Mouse (Mus musculus) embryonic facial prominence, embryonic 13.5 days (tissue): ENCODE measurements at regions not wholly inside any gene's neighbourhood (a gene's known extent, or its start where the extent isn't known, plus 50 kb on each side); places are given as distances from the start of the nearest gene placed in this dataset.

Experiments used
- ATAC-seq: fragments of 200-750 bp; cut with Nextera tagmentation; 2 replicates; pipeline ENCODE4 v1.8.0; 2017; ENCODE audit warnings: low read depth; ENCODE audit not compliant: insufficient number of reproducible peaks, insufficient read depth, low FRiP score, low TSS enrichment
- H3K27ac ChIP-seq: fragments of 300-500 bp; sonication (generic); 2 replicates; pipeline ENCODE4 v1.5.1; 2015; ENCODE audit warnings: moderate library complexity, mild to moderate bottlenecking, inconsistent platforms
- H3K27me3 ChIP-seq: fragments of 300-500 bp; sonication (generic); 2 replicates; pipeline ENCODE4 v1.6.1; 2015; ENCODE audit warnings: mild to moderate bottlenecking, inconsistent platforms
- H3K36me3 ChIP-seq: fragments of 300-500 bp; sonication (generic); 2 replicates; pipeline ENCODE4 v1.6.1; 2015; ENCODE audit warnings: mild to moderate bottlenecking, inconsistent platforms
- H3K4me1 ChIP-seq: fragments of 300-500 bp; sonication (generic); 2 replicates; pipeline ENCODE4 v1.6.1; 2015; ENCODE audit warnings: inconsistent platforms
- H3K4me2 ChIP-seq: fragments of 300-500 bp; sonication (generic); 2 replicates; pipeline ENCODE4 v1.6.1; 2015; ENCODE audit warnings: moderate library complexity, mild to moderate bottlenecking, inconsistent platforms
- H3K4me3 ChIP-seq: fragments of 300-500 bp; sonication (generic); 2 replicates; pipeline ENCODE4 v1.5.1; 2015; ENCODE audit warnings: mild to moderate bottlenecking, inconsistent platforms
- H3K9ac ChIP-seq: fragments of 300-500 bp; sonication (generic); 2 replicates; pipeline ENCODE4 v1.6.1; 2015; ENCODE audit warnings: mild to moderate bottlenecking, inconsistent platforms
- H3K9me3 ChIP-seq: fragments of 300-500 bp; sonication (generic); 2 replicates; pipeline ENCODE4 v1.6.1; 2016; ENCODE audit warnings: inconsistent platforms
- WGBS: fragments of 180-500 bp; shearing (Covaris S2); methylation state at CpG from one replicate; pipeline ENCODE4 v1.1.7; 2015; ENCODE audit warnings: mixed read lengths; 5-methylcytosine and 5-hydroxymethylcytosine counted together

DNA sequence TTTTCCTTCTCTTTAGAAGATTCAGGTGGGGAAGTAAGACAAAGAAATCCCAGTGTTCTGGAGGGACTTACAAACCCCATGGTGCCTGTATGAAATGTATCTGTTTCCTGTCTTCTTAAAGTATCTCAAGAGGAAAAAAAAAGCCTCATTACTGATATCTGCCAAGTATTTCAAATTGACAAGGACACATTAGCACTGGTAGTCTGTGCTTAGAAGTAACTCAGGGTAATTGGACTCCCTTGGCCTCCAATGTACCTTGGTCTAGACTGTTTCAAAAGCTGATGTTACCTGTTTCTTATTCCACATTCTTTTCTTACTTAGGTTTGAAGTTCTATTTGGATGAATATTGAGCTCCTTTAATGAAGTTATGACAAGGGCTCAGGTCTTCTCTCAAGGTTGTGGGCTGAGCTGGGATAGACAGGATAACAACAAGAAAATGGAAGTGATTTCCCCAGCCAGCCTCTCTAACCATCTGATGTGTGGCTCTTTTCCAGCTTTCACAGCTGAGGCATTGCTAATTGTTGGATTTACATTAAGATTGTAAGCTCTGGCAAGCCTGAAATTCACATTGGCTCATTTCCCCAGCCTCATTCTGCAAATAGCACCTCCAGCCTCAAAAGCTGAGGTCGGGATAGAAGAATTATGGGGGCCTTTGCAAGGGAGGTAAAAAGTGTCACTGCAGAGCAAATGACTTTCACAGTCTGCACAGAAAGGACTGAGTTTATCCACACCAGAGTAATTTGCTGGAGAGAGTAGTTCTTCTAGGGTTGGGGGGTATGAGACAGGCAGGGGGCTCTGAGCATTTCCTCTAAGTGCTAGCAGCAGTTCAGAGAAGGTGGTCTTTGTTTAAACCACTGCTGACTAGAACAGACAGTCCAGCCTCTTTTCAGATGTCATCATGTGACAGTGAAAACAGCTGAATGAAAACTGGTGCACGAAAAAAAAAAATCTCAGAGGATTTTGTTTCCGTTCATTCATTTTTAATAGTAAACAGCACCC lies 292.3 kb upstream of the Nbea start:
- H3K9me3 ChIP-seq = no peaks in the 10 kb centered on the region
- ATAC-seq = no peak
- 26% methylated on average over 3 of the region's 3 CpGs for WGBS
- H3K9ac ChIP-seq = no peak overlapping the region
- H3K4me1 ChIP-seq = peaks cover 7% of the 10 kb centered on the region
- H3K27me3 ChIP-seq = no peaks in the 10 kb centered on the region
- no peaks in the 10 kb centered on the region for H3K36me3 ChIP-seq
- H3K4me3 ChIP-seq = no peak overlapping the region
- H3K4me2 ChIP-seq = no peak overlapping the region
- H3K27ac ChIP-seq = no peak overlapping the region

GRCm38 (mm10) chr3:56472651-56473050 lies 289.1 kb upstream of the Nbea start:
- Histone ChIP-seq H3K36me3 (no peaks in the 10 kb centered on the region), H3K27me3 (no peaks in the 10 kb centered on the region), H3K4me2 (no peak overlapping the region), H3K4me3 (no peak overlapping the region), H3K4me1 (peaks cover 7% of the 10 kb centered on the region), H3K27ac (no peak overlapping the region), H3K9ac (no peak overlapping the region), H3K9me3 (no peaks in the 10 kb centered on the region; the same call in 1 of the 2 replicates)
- 44% methylated on average over 6 of the region's 6 CpGs for WGBS
- ATAC-seq = no peak

DNA sequence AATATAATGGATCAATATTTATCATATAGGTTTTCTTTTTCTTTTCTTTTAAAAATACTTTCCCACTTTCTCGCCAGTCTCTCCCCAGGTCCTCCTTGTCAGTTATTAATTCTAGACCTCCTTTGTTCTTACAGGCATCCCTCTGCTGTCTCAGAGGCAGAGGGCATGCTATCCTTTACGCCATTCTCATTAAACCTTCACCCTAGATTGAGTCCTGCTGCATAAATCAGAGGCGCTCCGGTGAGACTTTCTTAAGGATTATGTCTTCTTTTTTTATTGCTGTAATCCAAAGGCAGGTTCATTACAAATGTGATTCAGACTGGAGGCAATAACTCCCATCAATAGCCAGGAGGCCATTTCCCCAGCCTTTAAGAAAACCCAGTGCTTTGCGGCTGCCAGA lies 288.3 kb upstream of the Nbea start:
- H3K9me3 ChIP-seq = no peaks in the 10 kb centered on the region; the same call in 1 of the 2 replicates
- H3K4me2 ChIP-seq = no peak overlapping the region
- H3K36me3 ChIP-seq = no peaks in the 10 kb centered on the region
- ATAC-seq = no peak
- H3K27ac ChIP-seq = no peak overlapping the region
- H3K9ac ChIP-seq = no peak overlapping the region
- peaks cover 7% of the 10 kb centered on the region for H3K4me1 ChIP-seq
- H3K4me3 ChIP-seq = no peak overlapping the region
- no peaks in the 10 kb centered on the region for H3K27me3 ChIP-seq
- WGBS = 64% methylated on average over 5 of the region's 5 CpGs

DNA sequence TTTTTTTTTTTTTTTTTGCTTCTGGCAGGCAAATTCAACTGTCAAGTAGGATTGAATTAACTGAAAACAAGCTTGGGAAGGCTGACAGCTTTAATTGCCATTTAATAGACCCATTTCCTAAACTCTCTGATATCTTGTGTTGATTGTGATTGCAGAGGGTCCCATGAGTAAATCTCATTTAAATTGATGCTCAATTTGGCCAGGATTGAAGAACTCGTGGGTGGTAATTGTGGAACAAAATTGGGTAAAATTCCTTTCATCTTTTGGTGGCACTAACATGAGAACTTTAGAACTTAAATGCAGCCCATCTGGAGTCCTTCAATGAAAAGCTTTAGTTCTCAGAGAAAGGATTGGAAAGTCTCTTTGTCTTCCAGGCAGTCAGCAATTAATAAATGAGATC lies 287.7 kb upstream of the Nbea start:
- Histone ChIP-seq H3K27ac (no peak overlapping the region), H3K4me3 (no peak overlapping the region), H3K9ac (no peak overlapping the region), H3K36me3 (no peaks in the 10 kb centered on the region), H3K4me2 (no peak overlapping the region), H3K4me1 (peaks cover 6% of the 10 kb centered on the region), H3K9me3 (no peaks in the 10 kb centered on the region; the same call in 1 of the 2 replicates), H3K27me3 (no peaks in the 10 kb centered on the region)
- whole genome bisulfite sequencing = 12% methylated on average over 1 of the region's 1 CpGs
- ATAC-seq = no peak

- no peaks in the 10 kb centered on the region for H3K36me3 ChIP-seq
Measured at GRCm38 (mm10) chr3:56457625-56458024, 274.1 kb upstream of the Nbea start.

GRCm38 (mm10) chr3:56456317-56456716 lies 272.8 kb upstream of the Nbea start:
- H3K4me3 ChIP-seq = no peak overlapping the region
- no peak overlapping the region for H3K4me2 ChIP-seq
- no peaks in the 10 kb centered on the region for H3K27me3 ChIP-seq
- no peaks in the 10 kb centered on the region for H3K9me3 ChIP-seq
- no peak overlapping the region for H3K27ac ChIP-seq
- no peaks in the 10 kb centered on the region for H3K36me3 ChIP-seq
- 0 out of 2 replicates have a peak, but pooled peaks cover 6% of the 10 kb centered on the region for H3K4me1 ChIP-seq
- no peak for ATAC-seq
- H3K9ac ChIP-seq = no peak overlapping the region
- WGBS = 69% methylated on average over 6 of the region's 6 CpGs

More at GRCm38 (mm10) chr3:56457625-56458024, 274.1 kb upstream of the Nbea start:
- H3K9me3 ChIP-seq = no peaks in the 10 kb centered on the region
- ATAC-seq = no peak
- no peak overlapping the region for H3K4me3 ChIP-seq
- H3K9ac ChIP-seq = no peak overlapping the region
- H3K27me3 ChIP-seq = no peaks in the 10 kb centered on the region
- 55% methylated on average over 4 of the region's 4 CpGs for WGBS
- H3K4me1 ChIP-seq = 0 out of 2 replicates have a peak, but pooled peaks cover 6% of the 10 kb centered on the region
- no peak overlapping the region for H3K27ac ChIP-seq
- H3K4me2 ChIP-seq = no peak overlapping the region

DNA sequence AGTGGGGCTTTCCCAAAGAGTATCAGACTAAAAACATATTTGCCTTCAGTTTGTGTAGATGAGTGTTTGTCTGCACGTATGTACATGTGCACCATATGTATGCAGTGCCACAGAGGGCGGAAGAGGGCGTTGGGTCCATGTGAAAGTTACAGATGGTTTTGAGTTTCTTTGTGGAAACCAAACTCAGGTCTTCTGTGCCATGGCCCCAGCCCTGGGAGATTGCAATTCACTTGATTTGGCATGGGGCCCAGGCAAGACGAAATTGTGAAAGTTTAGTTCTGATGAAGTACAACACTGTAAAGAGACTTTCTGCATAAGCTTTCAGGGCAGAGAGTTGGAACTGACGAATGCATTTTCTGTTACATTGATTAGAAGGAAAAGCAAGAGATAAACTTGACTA lies 255.4 kb upstream of the Nbea start:
- ATAC-seq = no peak
- no peak overlapping the region for H3K4me3 ChIP-seq
- H3K36me3 ChIP-seq = no peaks in the 10 kb centered on the region
- H3K4me2 ChIP-seq = no peak overlapping the region
- no peak overlapping the region for H3K9ac ChIP-seq
- H3K4me1 ChIP-seq = peaks cover 16% of the 10 kb centered on the region
- peak overlapping the region; percentile 55; the same call in 1 of the 2 replicates for H3K27ac ChIP-seq
- no peaks in the 10 kb centered on the region for H3K9me3 ChIP-seq
- H3K27me3 ChIP-seq = no peaks in the 10 kb centered on the region
- WGBS = 69% methylated on average over 5 of the region's 5 CpGs

DNA sequence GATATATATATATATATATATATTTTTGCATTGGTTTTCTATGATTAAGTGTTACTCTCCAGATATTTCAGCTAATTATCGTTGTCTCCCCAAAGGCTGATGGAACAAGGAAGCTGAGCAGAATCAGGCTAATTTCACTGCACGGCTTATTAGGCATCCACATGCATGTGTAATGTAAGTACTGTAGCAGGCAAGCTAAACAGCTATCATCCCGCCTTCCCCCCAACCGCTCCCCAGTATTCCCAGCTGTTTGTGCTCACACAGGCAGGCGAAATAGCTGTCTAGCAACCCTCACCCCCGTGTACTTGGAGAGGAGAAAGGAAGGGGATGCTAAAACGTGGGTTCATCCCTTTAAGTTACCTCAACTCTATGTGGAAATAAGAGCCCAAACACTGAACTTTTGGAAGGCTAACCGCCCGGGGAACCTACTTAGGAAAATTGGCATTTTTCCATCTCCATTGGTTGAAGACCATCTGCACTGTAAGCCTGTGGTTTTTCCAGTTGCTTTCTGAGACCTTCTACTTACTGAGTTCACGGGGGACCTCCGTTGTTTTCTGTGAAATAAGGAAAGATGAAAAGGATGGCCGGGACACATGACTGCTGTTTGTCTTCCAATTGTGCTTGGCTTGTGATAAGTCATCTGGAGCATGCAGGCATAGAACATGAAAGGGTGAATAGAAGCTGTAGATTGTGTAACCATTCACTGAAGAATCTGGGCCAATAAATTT lies 254.7 kb upstream of the Nbea start:
- no peaks in the 10 kb centered on the region for H3K27me3 ChIP-seq
- H3K4me3 ChIP-seq = no peak overlapping the region
- no peak overlapping the region for H3K4me2 ChIP-seq
- no peaks in the 10 kb centered on the region for H3K36me3 ChIP-seq
- no peak overlapping the region for H3K9ac ChIP-seq
- no peaks in the 10 kb centered on the region for H3K9me3 ChIP-seq
- peak overlapping the region; percentile 55; the same call in 1 of the 2 replicates for H3K27ac ChIP-seq
- H3K4me1 ChIP-seq = peaks cover 16% of the 10 kb centered on the region
- ATAC-seq = 0 out of 2 replicates have a peak, but pooled peaks have one; percentile 37
- 50% methylated on average over 12 of the region's 12 CpGs for WGBS

- peaks cover 16% of the 10 kb centered on the region for H3K4me1 ChIP-seq
- H3K9me3 ChIP-seq = no peaks in the 10 kb centered on the region
- 40% methylated on average over 4 of the region's 4 CpGs for WGBS
- no peak overlapping the region for H3K4me3 ChIP-seq
- no peak overlapping the region for H3K9ac ChIP-seq
- ATAC-seq = no peak
- no peak overlapping the region for H3K4me2 ChIP-seq
- H3K36me3 ChIP-seq = no peaks in the 10 kb centered on the region
- no peaks in the 10 kb centered on the region for H3K27me3 ChIP-seq
- H3K27ac ChIP-seq = no peak overlapping the region
Measured at GRCm38 (mm10) chr3:56437058-56437457, 253.6 kb upstream of the Nbea start.

- peaks cover 12% of the 10 kb centered on the region for H3K4me1 ChIP-seq
- H3K9me3 ChIP-seq = no peaks in the 10 kb centered on the region
- no peak overlapping the region for H3K4me2 ChIP-seq
- ATAC-seq = no peak
- H3K4me3 ChIP-seq = no peak overlapping the region
- H3K27me3 ChIP-seq = no peaks in the 10 kb centered on the region
- no peaks in the 10 kb centered on the region for H3K36me3 ChIP-seq
- 78% methylated on average over 1 of the region's 1 CpGs for WGBS
- H3K27ac ChIP-seq = no peak overlapping the region
- no peak overlapping the region for H3K9ac ChIP-seq
Measured at GRCm38 (mm10) chr3:56433495-56433894, 250.0 kb upstream of the Nbea start.

- Histone ChIP-seq H3K27me3 (no peaks in the 10 kb centered on the region), H3K4me1 (no peaks in the 10 kb centered on the region), H3K4me2 (no peak overlapping the region), H3K36me3 (no peaks in the 10 kb centered on the region), H3K27ac (no peak overlapping the region), H3K9ac (no peak overlapping the region), H3K4me3 (no peak overlapping the region), H3K9me3 (no peaks in the 10 kb centered on the region)
- no peak for ATAC-seq
- 75% methylated on average over 1 of the region's 1 CpGs for WGBS
Measured at GRCm38 (mm10) chr3:56427201-56427600, 243.7 kb upstream of the Nbea start.
